Mouse (Mus musculus): Measurements from ENCODE around the gene Gm20388.

Gene Gm20388

GRCm38 (mm10) chr8:121931571-121931970, 2020.9 kb downstream of the Gm20388 start:
- DNase-seq (ENCODE audit: low spot score), result no peak

GRCm38 (mm10) chr8:121932026-121932667, 2021.5 kb downstream of the Gm20388 start:
- DNase-seq (ENCODE audit: low spot score), result no peak

GRCm38 (mm10) chr8:121932668-121933520, 2022.3 kb downstream of the Gm20388 start:
- no peak for DNase-seq (ENCODE audit: low spot score)

DNA sequence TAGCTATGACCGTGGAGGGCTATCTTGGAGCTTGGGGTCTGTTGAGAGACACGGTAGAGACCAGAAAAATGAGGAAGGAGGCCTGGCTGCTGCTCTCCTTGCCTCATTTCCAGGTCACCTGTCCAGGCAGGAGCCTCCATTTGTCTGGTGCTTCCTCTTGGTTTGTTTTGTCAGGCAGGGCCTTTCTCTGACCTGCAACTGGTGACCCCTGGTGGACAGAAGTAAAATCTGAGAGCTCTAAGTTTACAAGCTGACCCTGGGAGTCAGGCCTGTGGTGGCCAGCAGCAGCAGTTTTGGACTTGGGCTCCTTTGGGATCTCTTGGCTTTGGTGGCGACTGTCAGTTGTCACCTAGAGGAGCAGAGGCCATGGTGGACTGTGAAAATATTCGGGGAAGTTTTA, 2023.9 kb downstream of the Gm20388 start:
- no peak for DNase-seq (ENCODE audit: low spot score)

- DNase-seq (ENCODE audit: low spot score), result no peak
Measured at GRCm38 (mm10) chr8:121934923-121935322, 2024.3 kb downstream of the Gm20388 start.

- DNase-seq (ENCODE audit: low spot score), result no peak
Measured at GRCm38 (mm10) chr8:121935341-121936294, 2025.0 kb downstream of the Gm20388 start.

- no peak for DNase-seq (ENCODE audit: low spot score)
Measured at GRCm38 (mm10) chr8:121936391-121936790, 2025.8 kb downstream of the Gm20388 start.

DNA sequence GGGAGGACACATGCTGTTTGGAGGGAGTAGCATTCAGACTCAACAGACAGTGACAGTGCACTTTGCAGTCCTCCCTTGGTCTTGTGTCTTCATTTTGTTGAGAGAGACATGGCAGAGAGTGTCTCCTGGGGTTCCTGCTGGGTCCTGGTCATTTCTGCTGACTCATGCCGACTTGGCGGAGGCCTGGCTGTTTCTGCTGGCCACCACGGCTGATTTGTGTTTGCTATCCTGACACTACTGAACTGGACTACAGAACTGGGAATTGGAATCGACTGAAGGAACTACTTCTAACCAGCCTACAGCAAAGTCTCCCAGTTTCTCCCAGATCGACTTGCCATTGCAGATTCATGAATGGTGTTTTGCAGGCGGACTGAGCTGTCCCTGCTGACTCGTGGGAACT, 2028.1 kb downstream of the Gm20388 start:
- no peak for DNase-seq (ENCODE audit: low spot score)

DNA sequence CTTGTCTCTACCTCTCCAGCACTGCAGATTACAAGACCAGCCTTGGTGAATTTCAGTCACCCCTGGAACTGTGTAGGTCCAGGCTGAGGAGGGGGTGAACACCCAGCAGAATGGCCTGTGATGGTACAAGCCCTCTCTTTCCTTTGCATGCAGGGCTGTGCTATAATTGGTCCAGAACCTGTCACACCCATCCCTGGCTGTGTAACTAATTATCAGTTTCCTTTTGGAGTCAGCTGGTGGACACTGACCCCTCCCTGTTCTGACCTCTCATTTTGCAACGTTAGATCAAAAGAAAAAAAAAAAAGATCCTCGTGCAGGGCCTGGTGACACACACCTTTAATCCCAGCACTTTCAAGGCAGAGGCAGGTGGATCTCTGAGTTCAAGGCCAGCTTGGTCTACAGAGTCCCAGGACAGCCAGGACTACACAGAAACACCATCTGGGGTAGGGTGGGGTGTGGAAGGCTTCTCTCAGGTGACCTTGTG, 2032.5 kb downstream of the Gm20388 start:
- DNase-seq (ENCODE audit: low spot score), result no peak

DNA sequence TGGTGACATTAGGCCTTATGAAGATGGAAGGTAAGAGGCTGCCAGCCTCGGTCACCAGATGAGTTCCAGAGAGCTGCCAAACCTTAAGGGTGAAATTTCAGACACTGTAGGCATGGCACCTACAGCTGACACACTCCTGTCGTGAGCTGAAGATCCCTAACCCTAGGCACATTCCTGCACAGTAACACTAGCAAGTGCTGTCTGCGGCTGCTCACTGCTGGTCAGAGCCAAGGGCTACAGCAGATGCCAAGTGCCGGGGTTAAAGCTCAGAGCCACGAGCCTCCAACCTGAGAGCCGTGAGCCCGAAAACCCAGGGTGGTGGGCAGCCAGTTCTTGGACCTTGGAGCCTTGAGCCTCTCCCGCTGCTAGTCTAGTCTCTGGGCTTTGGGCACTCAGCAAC, 2033.1 kb downstream of the Gm20388 start:
- no peak for DNase-seq (ENCODE audit: low spot score)

GRCm38 (mm10) chr8:121944831-121945230, 2034.2 kb downstream of the Gm20388 start, which contains the start of gene Car5a:
TSS of gene Car5a (minus strand) at chr8:121944904.
- DNase-seq (ENCODE audit: low spot score), result no peak

- DNase-seq (ENCODE audit: low spot score), result no peak
Measured at GRCm38 (mm10) chr8:121946351-121946750, 2035.7 kb downstream of the Gm20388 start.

DNA sequence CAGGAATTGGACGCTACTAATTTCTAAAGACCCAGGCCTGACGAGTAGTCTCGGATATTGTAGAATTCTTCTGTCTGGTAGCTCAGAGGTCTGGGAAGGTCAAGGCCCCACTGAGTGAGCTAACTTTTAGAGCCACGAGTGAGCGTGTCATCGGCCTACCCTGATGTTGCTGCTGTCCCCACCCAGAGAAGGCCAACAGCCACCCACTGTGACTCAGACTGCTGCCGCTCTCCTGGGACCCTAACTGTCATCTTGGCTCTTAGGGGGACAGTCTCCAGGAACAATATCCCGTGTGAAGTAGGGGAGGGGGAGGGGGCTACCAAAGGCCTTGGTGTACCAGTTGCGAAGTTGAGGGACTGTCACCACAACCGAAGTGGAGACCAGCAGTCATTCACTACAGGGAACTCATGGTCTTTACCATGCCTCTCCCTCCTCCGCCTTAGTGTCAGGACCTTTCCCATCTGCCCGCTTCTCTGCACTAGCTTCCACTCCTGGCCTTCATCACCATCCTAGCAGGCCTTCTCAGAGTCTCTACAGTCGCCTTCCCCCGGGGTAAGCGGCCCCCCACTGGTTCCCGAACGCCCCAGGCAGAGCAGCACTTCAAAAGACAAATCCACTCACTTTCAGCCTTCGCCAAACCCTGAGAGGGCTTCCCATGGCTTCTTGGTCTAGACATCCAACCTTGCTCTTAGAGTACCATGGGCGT, 2036.6 kb downstream of the Gm20388 start:
- DNase-seq (ENCODE audit: low spot score), result no peak

DNA sequence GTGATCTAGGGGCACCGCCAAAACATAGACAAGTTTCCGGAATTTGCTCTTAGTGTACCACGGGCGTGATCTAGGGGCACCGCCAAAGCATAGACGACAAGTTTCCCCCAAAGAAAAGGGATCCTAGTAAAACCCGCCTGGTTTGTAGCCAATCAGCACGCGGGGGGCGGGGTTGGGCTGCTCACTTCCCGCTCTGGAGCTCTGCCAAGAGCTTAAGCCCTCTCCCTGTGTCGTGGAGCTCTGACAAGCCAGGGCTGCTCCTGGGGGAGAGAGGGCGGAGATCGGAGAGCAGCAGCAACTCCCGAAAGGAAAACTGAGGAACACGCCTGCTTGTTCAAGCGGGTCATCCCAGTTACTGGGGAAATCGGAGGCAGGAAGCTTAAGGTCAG, 2037.1 kb downstream of the Gm20388 start:
- DNase-seq (ENCODE audit: low spot score), result peak; percentile 87

DNA sequence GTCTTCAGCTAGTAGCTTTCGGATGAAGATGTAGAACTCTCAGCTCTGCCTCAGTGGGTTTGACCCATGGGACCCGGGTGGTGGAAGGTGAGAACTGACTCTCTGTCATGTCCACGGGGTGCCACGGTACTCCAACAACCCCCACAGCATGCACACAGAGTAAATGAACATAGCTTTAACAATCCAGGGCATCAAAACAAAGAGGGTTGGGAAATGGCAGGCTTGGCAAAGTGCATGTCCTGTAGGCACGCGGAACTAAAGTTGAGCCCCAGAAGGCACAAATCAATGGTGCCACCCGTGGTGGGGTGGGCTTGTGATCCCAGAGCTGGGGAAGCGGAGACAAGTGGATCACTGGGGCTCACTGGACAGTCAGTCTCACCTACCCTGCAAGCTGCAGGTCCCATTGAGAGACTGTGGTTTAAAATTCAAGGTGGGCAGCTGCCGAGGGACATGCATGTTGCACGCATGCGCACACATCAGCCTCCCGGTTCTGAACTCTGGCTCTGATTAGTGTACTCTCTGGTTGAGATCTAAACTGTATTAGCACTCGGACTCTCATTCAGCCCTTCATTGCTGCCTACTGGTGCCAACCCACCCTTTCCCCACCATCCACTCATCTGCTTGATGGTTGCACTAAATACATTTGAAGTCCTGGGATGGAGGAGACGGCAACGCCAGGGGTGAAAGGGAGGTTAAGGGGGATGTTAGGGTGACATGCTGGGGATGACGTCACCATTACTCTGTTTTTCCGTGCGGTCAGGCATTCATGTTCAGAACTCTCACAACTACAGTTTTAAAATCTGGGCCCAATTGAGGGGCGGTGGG, 2037.9 kb downstream of the Gm20388 start:
- no peak for DNase-seq (ENCODE audit: low spot score)

GRCm38 (mm10) chr8:121949222-121949800, 2038.7 kb downstream of the Gm20388 start, which contains the start of gene Banp:
TSS of gene Banp (plus strand) at chr8:121949750.
- DNase-seq (ENCODE audit: low spot score), result no peak

- peak; percentile 99 for DNase-seq (ENCODE audit: low spot score)
Measured at GRCm38 (mm10) chr8:121949941-121950748, 2039.5 kb downstream of the Gm20388 start.

GRCm38 (mm10) chr8:121950749-121951655, 2040.4 kb downstream of the Gm20388 start:
- peak; percentile 66 for DNase-seq (ENCODE audit: low spot score)
